ENCODE assay signal across 8 mouse cellular contexts in the genomic region with DNA sequence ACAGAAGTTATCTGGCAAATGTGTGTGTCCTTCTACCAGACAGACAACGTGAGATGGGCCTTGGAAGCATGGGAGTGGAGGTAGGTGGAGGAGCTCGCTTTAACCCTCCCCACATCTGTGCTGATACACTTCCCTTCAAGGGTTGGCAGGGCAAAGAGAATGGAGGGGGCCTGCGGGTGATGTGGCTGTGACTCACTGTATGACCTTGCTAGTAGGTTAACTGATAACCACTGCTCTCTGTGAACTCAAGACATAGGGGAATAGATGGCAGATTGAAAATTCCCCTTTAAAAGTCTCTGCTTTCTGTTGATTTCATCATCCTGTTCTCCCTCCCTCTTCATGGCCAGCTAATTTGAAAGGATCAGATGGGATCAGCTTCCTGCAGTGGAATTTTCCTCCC. TPM values are rescaled to one million over a fixed set of nuclear protein-coding genes. Genes with fewer than 3 reads are reported as not detected.
A peak's percentile ranks its signal among the peaks of the same experiment; 100 is the strongest.
DNase-seq lines count a peak whose midpoint lies in the region; ATAC-seq and TF ChIP-seq lines count a peak whose summit lies in the region.

No protein-coding gene starts in this region.

- H3K9ac ChIP-seq in liver, embryonic 12.5 days, result peak overlapping the region; percentile 91

- ATAC-seq in liver, embryonic 12.5 days, result no peak

- no peak for TF ChIP-seq CTCF in embryonic fibroblast, embryonic 13.5 days (IDR thresholded peaks at IDR 0.05; ENCODE audit: borderline replicate concordance, insufficient read depth, low read length)

- peak; percentile 87 to 94 for DNase-seq in adrenal gland, adult (ENCODE audit: inconsistent age in 2 of 2, low spot score in 1 of 2)
- no peak for DNase-seq in adrenal gland, postnatal 4 days (ENCODE audit: low spot score in 2 of 2)
- DNase-seq in 3T3-L1 (ENCODE audit: low read depth, low spot score), result peak; percentile 82
- DNase-seq in testis, postnatal 14 days (ENCODE audit: low spot score), result no peak
- no peak for DNase-seq in T-cell, adult 2 months (ENCODE audit: low spot score)
- no peak for DNase-seq in thymus, postnatal 0 days (ENCODE audit: low spot score)

- peak overlapping the region; percentile 94 for H3K4me2 ChIP-seq in liver, embryonic 12.5 days

- TF ChIP-seq POLR2A in embryonic fibroblast, embryonic 13.5 days (IDR thresholded peaks at IDR 0.05; ENCODE audit: low read depth, low read length), result peak; percentile 37; the same call in 1 of the 2 replicates

- 0 out of 2 replicates have a peak, but pooled peaks cover 8% of the 10 kb centered on the region for H3K4me1 ChIP-seq in embryonic fibroblast, embryonic 13.5 days (ENCODE audit: control insufficient read depth, insufficient read depth, low read length)
- H3K4me1 ChIP-seq in liver, embryonic 12.5 days, result peaks cover 32% of the 10 kb centered on the region

- H3K9me3 ChIP-seq in liver, embryonic 12.5 days (replicated peaks), result no peaks in the 10 kb centered on the region

- WGBS in liver, embryonic 12.5 days (ENCODE audit: insufficient replicate concordance), result 44% methylated on average over 3 of the region's 3 CpGs

- H3K27ac ChIP-seq in embryonic fibroblast, embryonic 13.5 days (ENCODE audit: insufficient read depth, low read length), result peak overlapping the region; percentile 87
- H3K27ac ChIP-seq in liver, embryonic 12.5 days, result no peak overlapping the region

- peak overlapping the region; percentile 98 for H3K4me3 ChIP-seq in embryonic fibroblast, embryonic 13.5 days (ENCODE audit: insufficient read depth, low read length)
- H3K4me3 ChIP-seq in liver, embryonic 12.5 days, result peak overlapping the region; percentile 99

- peaks cover 11% of the 10 kb centered on the region; the same call in 1 of the 2 replicates for H3K27me3 ChIP-seq in liver, embryonic 12.5 days (replicated peaks)

- H3K36me3 ChIP-seq in liver, embryonic 12.5 days, result peaks cover 49% of the 10 kb centered on the region

RNA-seq across cellular contexts. Expression of a gene that starts 1.2 kb away (rescaled TPM):
- 100 to 1,000 TPM; 306 to 318 TPM for total RNA-seq in adrenal gland, postnatal 4 days (2021)
- polyA plus RNA-seq in embryonic fibroblast, embryonic 13.5 days (2011; ENCODE audit: insufficient read length, low read depth, missing spikeins), result 84.6 and 91.7 TPM in 2 replicates
- 61.7 and 65.4 TPM in 2 replicates for polyA plus RNA-seq in liver, embryonic 12.5 days (2016; fragmentation: Nextera tagmentation; extraction: Ambion mirVana)
- polyA plus RNA-seq in thymus, postnatal 0 days (2015; fragmentation: Nextera tagmentation; extraction: Ambion mirVana), result 40.1 and 41.0 TPM in 2 replicates

RNA-seq across cellular contexts. Expression of a gene that starts 2.4 kb away (rescaled TPM):
- 1 to 10 TPM; 2.4 to 2.7 TPM for total RNA-seq in adrenal gland, postnatal 4 days (2021)
- 0.38 and 0.56 TPM in 2 replicates for polyA plus RNA-seq in embryonic fibroblast, embryonic 13.5 days (2011; ENCODE audit: insufficient read length, low read depth, missing spikeins)
- polyA plus RNA-seq in liver, embryonic 12.5 days (2016; fragmentation: Nextera tagmentation; extraction: Ambion mirVana), result 0.50 and 0.57 TPM in 2 replicates
- 0.09 and 0.57 TPM in 2 replicates for polyA plus RNA-seq in thymus, postnatal 0 days (2015; fragmentation: Nextera tagmentation; extraction: Ambion mirVana)

RNA-seq across cellular contexts. Expression of a gene that starts 12.3 kb away (rescaled TPM):
- total RNA-seq in adrenal gland, postnatal 4 days (2021), result 1,000 to 10,000 TPM; 1,222 to 1,358 TPM
- 200 and 331 TPM in 2 replicates for polyA plus RNA-seq in embryonic fibroblast, embryonic 13.5 days (2011; ENCODE audit: insufficient read length, low read depth, missing spikeins)
- 1,562 and 1,574 TPM in 2 replicates for polyA plus RNA-seq in liver, embryonic 12.5 days (2016; fragmentation: Nextera tagmentation; extraction: Ambion mirVana)
- polyA plus RNA-seq in thymus, postnatal 0 days (2015; fragmentation: Nextera tagmentation; extraction: Ambion mirVana), result 2,991 and 3,020 TPM in 2 replicates

RNA-seq across cellular contexts. Expression of a gene that starts 15.9 kb away (rescaled TPM):
- total RNA-seq in adrenal gland, postnatal 4 days (2021), result 100 to 1,000 TPM; 294 to 338 TPM
- polyA plus RNA-seq in embryonic fibroblast, embryonic 13.5 days (2011; ENCODE audit: insufficient read length, low read depth, missing spikeins), result 134 and 146 TPM in 2 replicates
- polyA plus RNA-seq in liver, embryonic 12.5 days (2016; fragmentation: Nextera tagmentation; extraction: Ambion mirVana), result 176 and 179 TPM in 2 replicates
- 306 and 315 TPM in 2 replicates for polyA plus RNA-seq in thymus, postnatal 0 days (2015; fragmentation: Nextera tagmentation; extraction: Ambion mirVana)

RNA-seq across cellular contexts. Expression of a gene that starts 40.9 kb away (rescaled TPM):
- 100 to 1,000 TPM; 168 to 177 TPM for total RNA-seq in adrenal gland, postnatal 4 days (2021)
- polyA plus RNA-seq in embryonic fibroblast, embryonic 13.5 days (2011; ENCODE audit: insufficient read length, low read depth, missing spikeins), result 67.2 and 76.1 TPM in 2 replicates
- polyA plus RNA-seq in liver, embryonic 12.5 days (2016; fragmentation: Nextera tagmentation; extraction: Ambion mirVana), result 73.6 and 79.1 TPM in 2 replicates
- polyA plus RNA-seq in thymus, postnatal 0 days (2015; fragmentation: Nextera tagmentation; extraction: Ambion mirVana), result 76.0 and 83.6 TPM in 2 replicates

Comparison
In these comparisons a context has a peak if more than half of its experiments do, and no peak if none do; other contexts are left out.
1. DNase-seq: peak in adrenal gland, adult (2 of 2) and 3T3-L1 (single experiment); none in adrenal gland, postnatal 4 days (0 of 2), testis, postnatal 14 days (single experiment), T-cell, adult 2 months (single experiment) and thymus, postnatal 0 days (single experiment).